Mouse (Mus musculus): ENCODE measurements at regions not wholly inside any gene's neighbourhood (a gene's known extent, or its start where the extent isn't known, plus 50 kb on each side); places are given as distances from the start of the nearest gene placed in this dataset.
A peak's percentile ranks its signal among the peaks of the same experiment; 100 is the strongest.

- DNase-seq (ENCODE audit: low read depth, low spot score): peak; percentile 8
Observed at GRCm38 (mm10) chr3:62730987-62731386, 126.0 kb upstream of the Gpr149 start.

GRCm38 (mm10) chr3:62725947-62726346 lies 121.0 kb upstream of the Gpr149 start:
- DNase-seq (ENCODE audit: low read depth, low spot score): peak; percentile 24

GRCm38 (mm10) chr3:62716849-62717248 lies 111.9 kb upstream of the Gpr149 start:
- DNase-seq (ENCODE audit: low read depth, low spot score): peak; percentile 35

- DNase-seq (ENCODE audit: low read depth, low spot score): peak; percentile 5
Observed at GRCm38 (mm10) chr3:62715311-62715971, 110.5 kb upstream of the Gpr149 start.

All from brain, adult 2 months (tissue).